Mouse (Mus musculus) lung, adult 2 months (tissue): ENCODE measurements around the gene Rdm1. TPM values are rescaled to one million over a fixed set of nuclear protein-coding genes. Genes with fewer than 3 reads are reported as not detected.
A peak's percentile ranks its signal among the peaks of the same experiment; 100 is the strongest.
"Not testable (repeated sequence)": the region's sequence is repeated elsewhere in the genome, so short reads cannot be mapped to it uniquely, and the experiment has no call there.

Experiments used
- DNase-seq: peaks from one replicate; pipeline ENCODE4 v3.0.0; 2022
- H3K4me1 ChIP-seq: fragments of 200-500 bp; 2 replicates; pipeline ENCODE4 v1.6.1; 2011; ENCODE audit warnings: low read length; ENCODE audit not compliant: control insufficient read depth, insufficient read depth
- H3K4me3 ChIP-seq: fragments of 200-500 bp; replicated peaks from 2 replicates; pipeline ENCODE3; 2011; ENCODE audit warnings: low read depth, mild to moderate bottlenecking, control low read depth, low read length; ENCODE audit errors: extremely low read depth
- CTCF ChIP-seq: fragments of 200-500 bp; IDR thresholded peaks from 2 replicates; pipeline ENCODE4 v1.5.1; 2011; ENCODE audit warnings: mild to moderate bottlenecking, low read length, control low read depth; ENCODE audit not compliant: insufficient read depth
- POLR2A ChIP-seq: fragments of 200-500 bp; IDR thresholded peaks from 2 replicates; pipeline ENCODE4 v1.6.1; 2011; ENCODE audit warnings: low read depth, mild to moderate bottlenecking, control low read depth, low read length, borderline replicate concordance; ENCODE audit errors: extremely low read depth
- WGBS: fragments of 180-500 bp; shearing (Covaris S2); methylation state at CpG from one replicate; pipeline ENCODE4 v1.1.7; 2018; 5-methylcytosine and 5-hydroxymethylcytosine counted together
- polyA plus RNA-seq: library from polyadenylated mRNA; depleted of rRNA; stranded (reverse); fragments of >200 nt; gene quantifications from 2 replicates; pipeline ENCODE4 v1.2.3, GENCODE M21; 2012

Rdm1 gene
- polyA plus RNA-seq, 1 experiment, result 21.8 TPM

DNA sequence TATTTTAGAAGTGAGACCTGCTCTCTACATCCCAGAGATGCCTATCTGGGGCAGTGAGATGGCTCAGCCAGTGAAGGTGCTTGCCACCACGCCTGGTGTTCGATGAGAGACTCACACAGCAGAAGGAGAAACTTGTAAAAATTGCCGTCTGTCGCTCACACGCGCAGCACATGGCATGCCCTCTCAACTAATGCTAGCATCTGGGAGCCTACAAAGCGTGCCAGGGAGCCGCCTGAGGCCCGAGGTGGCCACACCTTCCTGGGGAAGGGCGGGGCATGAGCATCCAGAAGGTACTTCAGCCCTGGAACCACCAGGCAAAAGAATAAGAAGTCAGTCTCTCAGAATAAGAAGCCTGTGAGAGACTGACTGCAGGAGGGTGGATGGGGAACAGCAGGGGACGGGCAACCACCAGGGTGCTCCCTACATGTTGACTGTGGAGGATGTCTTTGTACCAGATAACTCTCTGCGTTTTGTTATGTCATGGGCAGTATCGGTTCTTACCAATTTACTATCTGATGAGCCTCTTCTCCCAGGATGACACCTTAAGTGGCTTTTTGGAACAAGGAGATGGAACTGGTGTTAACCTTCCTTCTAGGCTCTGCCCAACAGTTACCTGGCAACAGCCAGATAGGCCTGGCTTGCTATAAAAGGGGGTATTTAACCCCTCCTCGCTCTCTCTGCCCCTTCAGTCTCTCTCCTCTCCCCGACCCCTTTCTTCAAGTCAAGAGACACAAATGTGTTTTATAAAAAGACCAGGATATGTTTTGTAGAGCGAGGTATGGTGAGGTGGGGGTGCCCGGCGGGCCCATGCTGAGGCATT is 9.8 kb upstream of the Rdm1 start:
- DNase-seq, result no peak
- 33% methylated on average over 18 of the region's 18 CpGs for WGBS
- no peaks in the 10 kb centered on the region for H3K4me1 ChIP-seq
- no peak overlapping the region for H3K4me3 ChIP-seq
- TF ChIP-seq CTCF, result no peak
- TF ChIP-seq POLR2A, result no peak

DNA sequence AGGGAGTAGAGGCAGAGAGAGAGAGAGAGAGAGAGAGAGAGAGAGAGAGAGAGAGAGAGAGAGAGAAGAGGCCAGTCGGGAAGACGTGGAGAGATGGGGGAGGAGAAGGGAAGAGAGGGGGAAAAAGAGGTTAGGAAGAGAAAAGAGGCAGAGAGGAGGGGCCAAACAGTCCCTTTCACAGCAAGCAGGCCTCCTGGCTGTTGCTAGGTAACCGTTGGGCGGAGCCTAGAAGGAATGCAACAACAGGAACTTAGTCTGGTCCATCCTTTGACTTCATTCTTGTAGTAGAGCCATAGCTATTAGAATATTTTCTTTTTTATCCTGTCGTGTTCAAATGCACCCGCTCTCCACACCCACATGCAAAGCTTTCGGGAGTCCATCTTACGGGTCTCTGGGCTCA is 9.1 kb upstream of the Rdm1 start:
- no peak for DNase-seq
- Histone ChIP-seq H3K4me1 (no peaks in the 10 kb centered on the region), H3K4me3 (no peak overlapping the region)
- TF ChIP-seq CTCF (no peak), POLR2A (no peak)
- 11% methylated on average over 8 of the region's 8 CpGs for WGBS

DNA sequence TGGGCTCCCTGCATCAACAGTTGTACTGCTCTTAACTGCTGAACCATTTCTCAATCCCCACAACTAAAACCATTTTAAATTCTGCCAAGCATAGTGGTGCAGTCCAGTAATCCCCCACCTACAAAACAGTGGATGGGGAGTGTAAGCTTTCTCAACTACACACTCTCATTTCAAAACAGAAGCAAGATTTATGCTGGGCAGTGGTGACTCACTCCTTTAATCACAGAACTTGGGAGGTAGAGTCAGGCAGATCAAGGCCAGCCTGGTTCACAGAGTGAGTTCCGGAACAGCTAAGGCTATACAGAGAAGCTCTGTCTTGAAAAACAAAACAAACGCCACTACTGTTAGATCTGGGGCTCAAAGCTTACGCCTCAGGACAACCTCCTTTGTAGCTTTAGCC is 8.4 kb upstream of the Rdm1 start:
- no peak for DNase-seq
- 77% methylated on average over 3 of the region's 3 CpGs for WGBS
- TF ChIP-seq CTCF, result no peak

DNA sequence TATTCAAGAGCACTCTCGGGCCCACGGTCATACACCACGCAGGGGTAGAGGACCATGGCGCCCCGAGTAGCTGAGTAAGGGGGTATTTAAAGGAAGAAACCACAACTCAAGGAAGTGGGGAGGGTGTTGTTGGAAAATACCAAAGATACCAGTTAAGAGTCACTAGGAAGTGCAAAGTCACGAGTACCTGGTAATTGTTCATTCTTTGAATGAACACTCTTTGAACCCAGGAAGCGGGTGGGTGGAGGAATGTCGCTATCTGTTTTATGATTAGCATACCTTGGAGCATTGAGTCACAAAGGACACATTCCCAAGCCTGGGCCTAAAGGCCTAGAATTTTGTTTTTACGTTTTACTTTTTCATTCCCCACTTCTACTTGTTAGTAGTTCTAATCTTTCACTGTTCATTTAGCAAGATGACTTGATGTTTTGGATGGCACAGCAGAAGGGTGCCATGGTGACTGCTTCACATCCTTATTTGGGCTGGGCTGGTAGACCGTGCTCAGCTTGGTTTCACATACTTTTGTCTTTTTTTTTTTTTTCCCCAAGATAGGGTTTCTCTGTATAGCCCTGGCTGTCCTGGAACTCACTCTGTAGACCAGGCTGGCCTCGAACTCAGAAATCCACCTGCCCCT is 6.9 kb upstream of the Rdm1 start:
- WGBS, result 71% methylated on average over 11 of the region's 11 CpGs
- not testable (repeated sequence) for H3K4me1 ChIP-seq, DNase-seq, H3K4me3 ChIP-seq

More for the DNA sequence above, 8.4 kb upstream of the Rdm1 start:
- no peak overlapping the region for H3K4me3 ChIP-seq
- H3K4me1 ChIP-seq, result no peaks in the 10 kb centered on the region

DNA sequence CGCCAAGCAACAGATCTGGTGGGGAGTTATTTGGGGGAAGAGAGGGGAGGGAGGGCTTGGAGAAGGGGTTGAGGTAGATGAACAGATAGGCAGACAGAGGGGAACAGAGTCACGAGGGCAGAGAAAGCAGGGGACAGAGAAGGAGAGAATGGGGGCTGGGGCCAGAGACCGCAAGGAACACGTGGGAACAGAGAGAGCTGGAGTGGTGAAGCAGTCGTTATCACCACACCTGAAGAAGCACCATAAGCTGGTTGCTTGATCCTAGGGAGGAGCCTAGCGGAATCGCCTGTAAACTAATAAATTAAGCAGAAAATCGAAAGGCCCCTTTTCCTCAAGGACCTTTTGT is 373 bp upstream of the Rdm1 start:
- TF ChIP-seq POLR2A, result no peak
- TF ChIP-seq CTCF, result no peak
- Histone ChIP-seq H3K4me3 (peak overlapping the region; percentile 87), H3K4me1 (no peaks in the 10 kb centered on the region)
- no peak for DNase-seq
- 2% methylated on average over 8 of the region's 8 CpGs for WGBS

DNA sequence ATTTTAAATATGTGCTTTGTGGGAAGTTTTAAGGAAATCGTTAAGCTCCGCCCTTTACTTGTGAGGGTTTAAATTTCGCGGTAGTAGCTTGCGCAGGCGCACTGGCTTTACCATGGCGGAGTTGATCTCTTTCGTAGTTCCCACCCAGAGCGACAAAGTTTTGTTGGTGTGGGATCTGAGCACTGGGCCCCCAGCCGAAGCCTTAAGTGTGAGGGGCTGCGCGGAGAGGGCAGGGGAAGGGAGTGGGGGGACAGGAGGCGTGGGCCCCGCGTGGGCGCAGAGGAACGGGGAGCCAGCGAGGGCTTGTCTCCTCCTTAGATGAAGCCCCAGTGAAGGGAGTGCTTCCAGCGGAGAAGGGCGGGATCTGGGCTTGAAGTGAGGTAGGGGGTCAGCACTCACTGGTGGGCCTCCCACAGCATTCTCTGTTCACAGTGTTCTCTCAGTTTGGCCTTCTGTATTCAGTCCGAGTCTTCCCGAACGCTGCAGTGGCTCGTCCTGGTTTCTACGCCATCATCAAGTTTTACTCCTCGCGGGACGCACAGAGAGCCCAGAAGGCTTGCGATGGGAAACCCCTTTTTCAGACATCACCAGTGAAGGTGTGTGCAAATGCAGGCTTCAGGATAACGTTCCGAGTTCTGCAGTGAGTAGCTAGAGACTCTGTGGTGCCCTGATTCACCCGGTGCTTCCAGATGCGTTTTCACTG is 1.0 kb downstream of the Rdm1 start:
- WGBS, result under 1% methylated on average over 33 of the region's 33 CpGs

DNA sequence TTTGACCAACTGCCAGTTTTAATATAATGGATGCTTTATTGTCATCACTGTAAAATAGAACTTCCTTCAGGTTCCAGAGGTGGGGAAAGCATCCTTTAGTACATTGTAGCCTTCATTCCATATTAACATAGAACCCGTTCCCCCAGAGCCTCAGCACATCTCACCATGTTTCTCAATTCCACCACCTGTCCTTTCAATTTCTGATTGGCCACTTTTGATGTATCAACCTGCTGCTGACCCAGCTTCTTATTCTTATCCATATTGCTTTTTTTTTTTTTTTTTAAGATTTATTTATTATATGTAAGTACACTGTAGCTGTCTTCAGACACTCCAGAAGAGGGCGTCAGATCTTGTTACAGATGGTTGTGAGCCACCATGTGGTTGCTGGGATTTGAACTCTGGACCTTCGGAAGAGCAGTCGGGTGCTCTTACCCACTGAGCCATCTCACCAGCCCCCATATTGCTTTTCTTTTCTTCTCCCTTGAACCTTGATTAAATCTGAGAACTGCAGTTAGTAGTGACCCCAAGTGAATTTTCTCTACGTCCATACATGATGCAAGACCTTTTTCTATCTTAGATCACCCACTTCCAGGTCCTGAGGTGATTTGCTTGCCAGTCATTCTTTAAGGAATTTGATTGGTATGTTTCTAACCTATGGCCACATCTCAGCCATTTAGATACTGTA is 1.9 kb downstream of the Rdm1 start:
- DNase-seq, H3K4me3 ChIP-seq: not testable (repeated sequence)
- 60% methylated on average over 5 of the region's 5 CpGs for WGBS

More for the DNA sequence above, 1.0 kb downstream of the Rdm1 start:
- peak; percentile 89 for DNase-seq
- peak; percentile 67; the same call in 1 of the 2 replicates for TF ChIP-seq POLR2A
- no peak for TF ChIP-seq CTCF
- no peaks in the 10 kb centered on the region for H3K4me1 ChIP-seq
- peak overlapping the region; percentile 86 for H3K4me3 ChIP-seq

DNA sequence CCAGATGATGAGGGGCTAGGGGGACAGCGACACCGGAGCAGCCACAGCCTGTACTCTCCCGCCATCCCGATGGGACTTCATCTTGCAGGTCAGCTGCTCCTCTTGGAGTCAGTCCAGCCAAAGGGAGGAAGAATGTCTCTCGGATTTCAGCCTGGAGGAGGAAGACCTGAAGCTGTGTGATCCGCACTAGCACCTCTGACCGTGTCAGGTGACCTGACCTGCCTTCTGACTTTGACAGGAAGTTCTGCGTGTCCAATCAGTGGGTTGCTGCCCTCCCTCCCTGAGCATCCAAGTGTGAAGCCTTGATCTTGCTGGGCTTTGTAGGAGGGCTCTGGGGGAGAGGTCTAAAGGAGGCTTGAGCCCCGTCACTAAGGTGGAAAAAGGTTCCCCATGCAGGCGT is 8.7 kb downstream of the Rdm1 start:
- 84% methylated on average over 10 of the region's 10 CpGs for WGBS
- H3K4me1 ChIP-seq, result no peaks in the 10 kb centered on the region
- no peak for TF ChIP-seq CTCF
- TF ChIP-seq POLR2A, result no peak
- DNase-seq, result no peak
- no peak overlapping the region for H3K4me3 ChIP-seq

More for the DNA sequence above, 1.9 kb downstream of the Rdm1 start:
- H3K4me1 ChIP-seq, result not testable (repeated sequence)

DNA sequence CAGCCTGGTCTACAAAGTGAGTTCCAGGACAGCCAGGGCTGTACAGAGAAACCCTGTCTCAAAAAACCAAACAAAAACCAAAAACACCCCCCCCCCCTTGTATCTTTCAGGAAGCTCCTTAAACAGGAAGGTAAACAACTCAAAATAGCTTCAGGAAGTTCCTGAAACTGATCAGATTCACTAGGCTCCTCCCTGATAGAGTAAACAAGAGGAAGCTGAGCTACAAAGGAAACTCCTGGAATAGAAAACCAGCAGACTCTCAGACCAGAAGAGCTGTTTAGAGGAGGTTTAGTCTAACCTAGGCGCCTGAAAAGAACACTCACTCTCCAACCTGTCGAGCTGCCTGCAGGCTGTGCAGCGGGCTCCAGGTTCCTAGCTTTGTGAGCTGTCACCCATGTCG is 12.8 kb downstream of the Rdm1 start:
- WGBS, result 93% methylated on average over 4 of the region's 4 CpGs

More for the DNA sequence above, 12.8 kb downstream of the Rdm1 start:
- no peak overlapping the region for H3K4me3 ChIP-seq
- no peak for DNase-seq
- peaks cover 2% of the 10 kb centered on the region; the same call in 1 of the 2 replicates for H3K4me1 ChIP-seq
- TF ChIP-seq POLR2A (no peak), CTCF (no peak)
